Mouse (Mus musculus) monocyte, adult 2 months (primary cell): ENCODE results near the gene Stat5a.

Experiments
- DNase-seq, 2 experiments: peaks; one replicate each; pipeline ENCODE4 v3.0.0; 2022; ENCODE audit warnings: low spot score in 2 of 2, low read depth in 1 of 2

Gene Stat5a

DNA sequence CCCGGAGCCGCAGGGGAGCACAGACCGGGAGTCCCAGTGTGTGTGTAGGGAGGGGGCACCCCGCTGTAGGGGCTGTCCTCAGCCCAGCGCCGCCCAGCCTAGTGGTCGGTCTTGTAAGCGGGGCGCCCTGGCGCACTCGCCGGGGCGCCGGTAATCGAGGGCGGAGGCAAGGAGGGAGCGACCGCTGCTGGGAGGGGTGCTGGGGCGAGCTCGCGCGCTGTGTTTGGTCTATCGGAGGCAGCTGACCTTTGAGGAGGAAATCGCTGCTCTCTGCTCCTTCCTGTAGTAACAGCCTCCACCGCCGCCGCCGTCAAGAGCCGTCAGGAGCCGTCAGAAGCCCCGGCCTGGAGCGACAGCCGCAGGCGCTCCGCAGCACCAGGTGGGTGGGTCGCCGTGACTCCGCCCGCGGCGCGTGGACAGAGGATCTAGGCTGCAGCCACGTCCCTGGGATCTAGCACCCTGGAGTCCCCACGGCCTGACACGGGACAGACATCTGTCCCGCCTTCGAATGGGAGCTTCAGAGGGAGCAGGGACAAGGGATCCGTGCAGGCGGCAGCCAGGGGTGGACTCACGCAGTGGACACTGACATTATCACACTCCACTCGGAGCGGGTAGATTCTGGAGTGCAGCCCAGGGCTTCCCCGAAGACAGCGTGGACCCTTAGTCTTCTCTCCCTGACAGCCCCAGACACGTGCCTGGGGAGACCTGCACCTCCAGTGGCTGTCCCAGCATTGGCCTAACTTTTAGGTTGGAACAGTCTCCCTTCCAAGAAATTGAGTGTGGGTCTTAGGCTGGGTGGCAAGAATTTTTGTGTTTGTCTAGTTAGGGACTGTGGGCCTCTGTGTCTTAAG lies 1.3 kb downstream of the Stat5a start:
- peak; percentile 59 to 82 for DNase-seq

GRCm38 (mm10) chr11:100861335-100861734 lies 2.2 kb downstream of the Stat5a start:
- no peak for DNase-seq

- DNase-seq = no peak
These were observed 2.7 kb downstream of the Stat5a start for GRCm38 (mm10) chr11:100861836-100862235.

- no peak for DNase-seq
These were observed 4.0 kb downstream of the Stat5a start for GRCm38 (mm10) chr11:100863141-100863540.

- DNase-seq = no peak
These were observed 6.5 kb downstream of the Stat5a start for GRCm38 (mm10) chr11:100865618-100866017.

GRCm38 (mm10) chr11:100870256-100870967 lies 11.3 kb downstream of the Stat5a start:
- DNase-seq = no peak

DNA sequence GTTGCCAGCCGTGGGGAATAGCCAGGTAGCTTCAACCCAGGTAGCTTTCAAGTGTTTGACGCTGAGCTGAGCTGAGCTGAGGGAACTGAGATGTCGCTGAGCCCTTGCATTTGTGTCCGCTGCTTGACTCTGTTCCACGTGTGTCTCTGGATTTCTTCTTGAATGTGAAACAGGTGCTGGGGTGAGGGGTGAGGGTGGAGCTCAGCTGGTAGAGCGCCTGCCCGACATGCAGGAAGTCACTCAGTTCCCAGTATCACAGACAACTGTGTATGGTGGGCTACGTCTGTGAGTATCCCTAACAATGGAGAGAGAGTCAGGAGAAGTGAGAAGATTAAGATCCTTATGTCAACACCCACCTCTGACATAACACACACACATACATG lies 11.8 kb downstream of the Stat5a start:
- DNase-seq = no peak

GRCm38 (mm10) chr11:100875761-100876160 lies 16.6 kb downstream of the Stat5a start:
- DNase-seq = no peak

- no peak for DNase-seq
These were observed 20.3 kb downstream of the Stat5a start for GRCm38 (mm10) chr11:100879321-100880078.

GRCm38 (mm10) chr11:100883640-100884039 lies 24.5 kb downstream of the Stat5a start:
- DNase-seq = no peak

DNA sequence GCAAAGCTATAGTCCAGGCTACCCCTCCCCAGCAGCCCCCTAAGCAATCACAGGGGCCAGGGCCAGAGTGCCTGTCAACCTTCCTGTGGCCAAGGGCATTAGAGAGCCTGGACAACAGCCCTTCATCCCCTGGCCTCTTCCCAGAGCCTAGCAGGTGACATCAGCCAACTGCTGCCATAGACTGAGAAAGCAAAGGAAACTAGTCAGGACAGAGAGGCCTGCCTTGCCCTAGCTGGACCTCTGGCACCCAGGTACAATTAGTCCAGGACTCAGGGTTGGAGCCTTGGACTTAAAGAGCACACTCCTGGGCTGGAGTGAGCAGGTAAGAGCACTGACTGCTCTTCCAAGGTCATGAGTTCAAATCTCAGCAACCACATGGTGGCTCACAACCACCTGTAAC lies 26.3 kb downstream of the Stat5a start:
- no peak for DNase-seq

GRCm38 (mm10) chr11:100886188-100886740 lies 27.1 kb downstream of the Stat5a start:
- DNase-seq = no peak

- no peak for DNase-seq
These were observed 28.1 kb downstream of the Stat5a start for GRCm38 (mm10) chr11:100887236-100887635.

DNA sequence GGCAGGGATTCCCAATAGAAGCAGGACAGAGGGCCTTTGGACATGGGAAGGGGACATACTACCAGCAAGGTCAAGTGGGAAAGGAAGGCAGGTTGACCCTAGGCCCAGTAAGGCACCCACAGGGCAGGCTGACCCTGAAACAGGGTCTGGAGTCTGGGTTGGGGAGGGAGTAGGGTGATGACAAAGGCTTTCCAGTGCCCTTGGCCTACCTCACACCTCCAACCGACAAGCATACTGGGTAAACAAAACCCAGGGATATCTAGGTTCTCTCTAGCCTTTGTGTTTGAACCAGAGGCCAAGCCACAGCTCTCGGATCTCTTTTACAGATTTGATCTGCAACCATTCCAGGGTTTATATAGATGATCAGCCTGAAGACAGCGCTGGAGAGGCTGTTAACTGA lies 28.6 kb downstream of the Stat5a start:
- DNase-seq = no peak

- no peak for DNase-seq
These were observed 29.2 kb downstream of the Stat5a start for GRCm38 (mm10) chr11:100888348-100888820.

DNA sequence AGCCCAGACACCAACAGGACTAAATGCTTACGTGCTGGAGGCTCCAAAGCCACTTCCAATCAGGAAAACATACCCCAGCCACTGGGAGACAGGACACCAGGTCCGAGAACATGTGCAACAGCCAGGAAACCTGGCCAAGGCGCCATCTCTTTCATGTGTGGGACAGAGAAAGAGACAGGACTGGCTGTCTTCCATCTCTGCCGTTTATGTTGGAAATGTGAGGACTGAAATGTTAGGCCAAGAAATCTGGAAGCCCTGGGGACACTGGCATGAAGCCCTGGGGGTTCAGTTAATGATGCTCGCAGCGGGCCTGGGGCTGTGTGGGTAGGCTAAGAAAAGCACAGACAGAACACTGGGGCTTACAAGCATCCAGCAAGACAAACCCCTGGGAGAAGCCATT lies 31.3 kb downstream of the Stat5a start:
- DNase-seq = no peak

DNA sequence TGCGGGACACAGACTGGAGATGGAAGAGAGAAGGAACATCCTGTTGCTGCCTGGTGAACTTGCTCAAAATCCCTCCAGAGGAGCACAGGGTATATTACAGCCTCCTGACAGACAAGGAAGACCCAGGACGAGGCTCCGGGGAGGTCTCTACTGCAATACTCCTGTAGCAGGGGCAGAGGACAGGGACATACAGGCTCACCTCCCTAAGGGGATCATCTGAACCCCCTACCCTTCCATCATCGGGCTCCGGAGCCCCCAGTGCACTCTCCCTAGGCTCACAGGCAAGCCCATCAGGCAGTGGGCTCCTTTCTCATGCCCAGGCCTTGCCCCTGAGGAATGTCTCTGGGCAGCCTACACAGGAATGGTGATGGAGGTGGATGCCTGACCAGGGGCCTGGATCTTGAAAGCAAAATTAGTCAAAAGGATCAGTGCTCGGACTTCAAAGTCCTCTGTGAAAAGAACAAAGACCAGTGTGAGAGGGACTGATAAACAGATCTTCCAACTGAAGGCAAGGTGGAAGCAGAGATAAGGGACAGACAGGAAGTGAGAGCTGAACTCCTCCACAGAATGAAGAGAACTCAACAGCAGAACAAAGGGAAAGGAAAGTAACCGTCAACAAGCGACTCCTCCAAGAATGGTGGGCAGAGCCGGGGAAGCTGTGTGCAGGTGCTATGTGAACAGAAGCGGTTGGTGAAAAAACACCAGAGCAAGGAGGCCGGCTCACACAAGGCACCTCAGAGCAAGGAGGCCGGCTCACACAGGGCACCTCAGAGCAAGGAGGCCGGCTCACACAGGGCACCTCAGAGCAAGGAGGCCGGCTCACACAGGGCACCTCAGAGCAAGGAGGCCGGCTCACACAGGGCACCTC lies 32.3 kb downstream of the Stat5a start:
- no peak for DNase-seq

GRCm38 (mm10) chr11:100892435-100892834 lies 33.3 kb downstream of the Stat5a start:
- no peak for DNase-seq

- DNase-seq = peak; percentile 70 to 83
These were observed 34.3 kb downstream of the Stat5a start for GRCm38 (mm10) chr11:100893482-100893881.
